Mouse (Mus musculus) bone marrow, adult 2 months (tissue): ENCODE measurements around the gene Adgb.

Source experiments
- CTCF ChIP-seq: fragments of 200-500 bp; IDR thresholded peaks from 2 replicates; pipeline ENCODE4 v1.5.1; 2011; ENCODE audit warnings: low read length, control low read depth; ENCODE audit not compliant: control insufficient read depth, insufficient read depth
- POLR2A ChIP-seq: fragments of 200-500 bp; IDR thresholded peaks from 2 replicates; pipeline ENCODE4 v1.6.1; 2011; ENCODE audit warnings: low read depth, mild to moderate bottlenecking, control low read depth, low read length, borderline replicate concordance; ENCODE audit not compliant: control insufficient read depth

GRCm38 (mm10) chr10:10301692-10302091 lies 170.4 kb downstream of the Adgb start:
- TF ChIP-seq CTCF: no peak
- no peak for TF ChIP-seq POLR2A
